Mouse (Mus musculus): Measurements from ENCODE around the gene Fam171a1.
"Not testable (repeated sequence)": the region's sequence is repeated elsewhere in the genome, so short reads cannot be mapped to it uniquely, and the experiment has no call there.

Fam171a1 gene

GRCm38 (mm10) chr2:3171774-3172173, 57.8 kb downstream of the Fam171a1 start:
- no peak for DNase-seq (ENCODE audit: low read depth, low spot score)

DNA sequence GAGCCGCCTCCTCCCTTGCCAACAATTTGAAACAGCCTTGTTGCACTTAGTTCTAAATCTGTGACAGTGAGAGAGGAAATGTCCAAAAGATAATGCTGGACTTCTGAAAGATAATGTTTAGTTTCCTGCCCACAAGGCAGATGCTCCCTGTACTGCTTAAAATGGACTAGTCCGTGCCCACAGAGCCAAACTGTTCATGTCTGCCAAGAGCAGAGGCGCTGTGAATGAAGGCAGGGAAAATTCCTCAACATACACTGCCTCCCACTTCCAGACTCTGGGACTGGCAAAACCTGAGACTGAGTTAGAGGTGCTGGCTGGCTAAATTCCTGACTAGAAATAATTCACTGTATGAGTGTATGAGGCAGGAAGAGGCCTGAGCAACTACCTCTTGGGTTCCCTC, 58.6 kb downstream of the Fam171a1 start:
- DNase-seq (ENCODE audit: low read depth, low spot score) = no peak

DNA sequence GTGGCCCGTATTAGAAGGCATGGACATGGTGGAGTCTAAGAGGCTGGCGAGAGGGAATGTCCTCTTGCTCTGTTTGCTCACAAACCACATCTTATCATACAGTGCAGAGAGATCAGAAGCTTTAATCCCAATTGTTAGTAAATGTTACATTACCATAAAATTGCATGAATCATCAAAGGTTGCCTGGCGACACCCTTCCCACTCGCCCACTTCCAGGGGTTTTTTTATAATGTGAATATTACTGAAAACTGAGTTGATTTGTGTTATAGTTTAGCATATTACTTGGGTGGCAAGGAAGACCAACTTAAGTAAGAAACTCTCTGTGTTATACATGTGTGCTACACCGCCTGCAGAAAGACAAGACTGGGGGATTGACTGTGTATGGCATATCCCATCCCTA, 60.9 kb downstream of the Fam171a1 start:
- no peak for DNase-seq (ENCODE audit: low read depth, low spot score)

GRCm38 (mm10) chr2:3175988-3176387, 62.0 kb downstream of the Fam171a1 start:
- DNase-seq (ENCODE audit: low read depth, low spot score) = not testable (repeated sequence)

GRCm38 (mm10) chr2:3176751-3177150, 62.7 kb downstream of the Fam171a1 start:
- DNase-seq (ENCODE audit: low read depth, low spot score) = no peak

DNA sequence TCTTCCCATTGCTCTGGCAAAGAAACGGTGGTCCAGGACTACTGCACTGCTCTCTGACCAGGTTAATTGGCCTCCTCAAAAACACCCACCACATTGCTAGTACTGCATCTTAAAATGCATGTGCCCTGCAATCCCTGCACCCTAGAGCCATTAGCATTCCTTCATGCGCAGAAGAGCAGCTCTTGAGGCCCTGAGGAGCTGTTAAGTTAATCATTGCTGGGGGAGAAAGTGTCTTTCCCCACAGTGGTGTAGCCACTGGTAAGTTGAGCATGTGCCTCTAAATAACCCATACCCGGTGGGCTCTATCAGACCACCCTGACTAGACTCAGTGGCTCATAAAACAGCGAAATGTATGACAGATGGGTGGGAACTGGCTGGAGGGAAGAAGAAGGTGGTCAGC, 66.5 kb downstream of the Fam171a1 start:
- DNase-seq (ENCODE audit: low read depth, low spot score) = no peak

DNA sequence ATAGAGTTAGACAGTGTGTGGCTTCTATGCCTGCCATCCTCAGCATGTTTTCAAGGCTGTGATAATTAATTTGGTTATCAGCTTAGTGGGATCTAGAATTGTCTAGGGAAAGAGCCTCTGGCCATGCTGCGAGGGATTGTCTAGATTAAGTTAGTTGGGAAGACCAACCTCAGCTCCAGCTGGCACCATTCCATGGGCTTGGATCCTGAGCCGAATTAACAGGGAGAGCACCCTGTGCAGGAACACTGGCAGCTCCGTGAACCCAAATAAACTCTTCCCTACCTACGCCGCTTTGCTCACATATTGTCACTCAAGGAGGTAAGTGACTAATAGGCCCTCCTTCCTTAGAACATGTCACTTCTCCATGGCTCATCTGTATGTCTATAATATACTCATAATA, 69.6 kb downstream of the Fam171a1 start:
- DNase-seq (ENCODE audit: low read depth, low spot score) = no peak

DNA sequence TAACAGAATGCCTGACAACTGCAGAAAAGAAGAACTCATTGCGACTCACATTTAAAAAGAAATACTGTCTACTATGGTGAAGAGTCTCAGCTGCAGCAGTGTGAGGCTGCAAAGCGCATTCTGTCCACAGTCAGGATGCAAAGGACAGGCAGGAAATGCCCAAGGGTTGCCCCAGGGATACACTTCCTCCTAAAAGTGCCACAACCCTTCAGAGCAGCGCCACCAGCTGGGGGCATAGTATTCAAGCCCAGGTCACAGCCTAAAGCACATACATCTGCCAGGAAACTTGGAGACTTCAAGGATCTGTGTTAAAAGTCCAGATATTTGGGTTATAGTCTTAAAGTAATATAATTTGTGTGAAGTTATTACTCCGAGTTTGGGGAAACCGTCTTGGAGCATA, 71.3 kb downstream of the Fam171a1 start:
- DNase-seq (ENCODE audit: low read depth, low spot score) = no peak

DNA sequence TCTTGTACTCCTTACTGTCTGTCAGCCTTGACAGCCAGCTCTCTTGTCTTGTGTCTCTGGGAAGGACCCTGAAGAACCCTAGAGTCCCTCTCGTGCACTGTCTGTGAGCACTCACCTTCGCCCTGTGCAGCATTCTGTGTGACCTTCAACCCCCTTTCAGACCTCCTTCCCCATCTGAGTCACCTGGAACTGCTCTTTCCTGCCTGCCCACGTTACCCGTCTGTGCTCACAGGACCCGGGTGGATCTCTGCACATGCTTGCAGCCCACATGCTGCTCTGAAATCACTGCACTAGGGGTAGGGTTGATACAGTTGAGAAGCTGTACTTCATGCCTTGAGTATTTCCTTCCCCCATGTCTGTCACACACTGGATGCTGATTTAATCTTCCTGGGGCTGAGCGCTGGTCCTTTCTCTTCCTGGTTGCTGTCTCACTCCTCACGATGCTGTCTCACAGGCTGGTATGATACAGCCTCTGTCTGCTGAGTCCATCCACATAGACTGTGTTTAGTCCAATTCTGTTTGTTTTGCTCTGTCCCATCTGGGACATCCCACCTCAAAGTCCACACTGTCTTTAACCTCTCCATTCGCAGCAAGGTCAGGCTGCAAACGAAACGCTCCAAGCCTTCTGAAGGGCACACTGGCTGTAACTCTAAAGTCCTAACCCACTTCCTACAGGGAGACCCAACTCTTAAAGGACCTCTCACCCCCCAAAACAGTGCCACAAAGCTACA, 74.9 kb downstream of the Fam171a1 start:
- no peak for DNase-seq (ENCODE audit: low read depth, low spot score)

DNA sequence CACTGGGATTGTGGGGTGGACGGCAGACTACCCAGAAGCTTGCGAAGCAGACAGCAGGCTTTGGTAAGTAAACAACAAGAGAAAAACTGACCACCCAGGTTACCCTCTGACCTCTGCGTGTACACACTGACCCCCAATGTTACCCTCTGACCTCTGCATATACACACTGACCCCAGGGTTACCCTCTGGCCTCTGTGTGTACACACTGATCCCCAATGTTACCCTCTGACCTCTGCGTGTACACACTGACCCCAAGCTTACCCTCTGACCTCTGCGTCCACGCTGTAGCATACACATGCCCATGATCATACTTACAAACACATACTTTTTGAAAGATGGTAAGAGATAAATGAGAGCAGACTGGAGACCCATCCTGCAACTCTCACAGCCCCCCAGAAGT, 77.1 kb downstream of the Fam171a1 start:
- no peak for DNase-seq (ENCODE audit: low read depth, low spot score)

GRCm38 (mm10) chr2:3195511-3195910, 81.5 kb downstream of the Fam171a1 start:
- no peak for DNase-seq (ENCODE audit: low read depth, low spot score)

DNA sequence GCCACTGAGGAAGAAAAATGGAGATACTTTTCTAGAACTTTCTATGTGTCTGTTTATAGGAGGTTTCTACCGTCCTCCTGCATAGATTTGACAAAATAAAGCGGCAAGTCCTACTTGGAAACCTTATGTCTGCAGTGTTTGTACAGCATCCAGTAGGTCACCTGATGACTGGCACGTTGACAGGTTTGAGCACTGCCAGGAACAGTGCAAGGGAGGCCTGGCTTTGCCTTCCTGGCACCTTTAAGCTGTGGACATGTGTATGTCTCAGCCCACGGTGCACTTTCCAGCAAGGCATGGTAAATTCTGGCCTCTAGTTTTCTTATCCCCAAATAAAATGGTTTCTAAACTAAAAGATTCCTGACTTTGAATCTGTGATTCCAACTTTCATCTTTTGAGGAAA, 86.4 kb downstream of the Fam171a1 start:
- no peak for DNase-seq (ENCODE audit: low read depth, low spot score)

DNA sequence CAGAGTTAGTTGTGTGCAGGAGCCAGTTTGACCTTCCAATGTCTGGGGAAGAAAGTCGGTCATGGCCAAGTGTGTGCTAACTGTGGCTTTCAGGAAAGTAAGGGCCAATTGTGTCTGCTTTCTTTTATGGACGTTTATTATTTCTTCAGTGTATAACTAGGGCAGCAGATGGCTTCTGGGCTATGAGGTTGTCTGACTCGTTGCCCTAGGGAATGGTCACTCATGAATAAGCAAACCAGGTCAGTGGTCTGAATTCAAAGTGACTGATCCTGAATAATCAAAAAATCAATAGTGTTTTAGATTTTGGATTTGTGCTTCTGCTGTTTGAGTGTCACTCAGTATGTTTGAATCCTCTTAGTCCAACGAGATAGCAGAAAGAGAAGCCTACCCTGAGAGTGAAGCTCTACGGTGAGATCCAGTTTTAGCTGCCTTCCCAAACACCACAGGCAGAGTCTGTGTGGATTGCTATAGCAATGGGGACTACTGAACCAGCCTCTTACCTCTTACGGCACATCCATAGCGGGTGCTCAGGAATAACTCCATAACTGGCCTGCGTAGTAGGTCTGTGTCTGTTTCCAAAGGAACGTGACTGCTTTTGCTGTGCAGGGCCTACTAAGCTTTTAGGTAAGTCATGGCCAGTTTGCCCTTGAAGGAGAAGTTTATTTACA, 93.1 kb downstream of the Fam171a1 start:
- DNase-seq (ENCODE audit: low read depth, low spot score) = no peak

GRCm38 (mm10) chr2:3215480-3215879, 101.5 kb downstream of the Fam171a1 start:
- no peak for DNase-seq (ENCODE audit: low read depth, low spot score)

GRCm38 (mm10) chr2:3216617-3217016, 102.6 kb downstream of the Fam171a1 start:
- DNase-seq (ENCODE audit: low read depth, low spot score) = no peak

DNA sequence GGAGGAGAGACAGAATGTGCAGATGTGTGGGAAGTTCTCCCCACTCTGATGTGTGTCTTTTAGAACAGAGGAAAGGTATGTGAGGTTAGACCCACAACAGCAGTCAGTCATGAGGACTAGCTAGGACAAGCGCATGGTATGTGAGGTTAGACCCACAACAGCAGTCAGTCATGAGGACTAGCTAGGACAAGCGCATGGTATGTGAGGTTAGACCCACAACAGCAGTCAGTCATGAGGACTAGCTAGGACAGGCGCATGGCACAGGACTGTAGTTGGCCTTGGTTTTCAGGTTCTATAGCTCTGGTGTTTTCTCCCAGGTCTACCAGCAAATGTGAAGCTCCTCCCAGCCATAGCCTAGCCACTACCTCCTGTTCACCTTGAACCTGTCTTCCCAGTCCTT, 103.6 kb downstream of the Fam171a1 start:
- DNase-seq (ENCODE audit: low read depth, low spot score) = not testable (repeated sequence)

DNA sequence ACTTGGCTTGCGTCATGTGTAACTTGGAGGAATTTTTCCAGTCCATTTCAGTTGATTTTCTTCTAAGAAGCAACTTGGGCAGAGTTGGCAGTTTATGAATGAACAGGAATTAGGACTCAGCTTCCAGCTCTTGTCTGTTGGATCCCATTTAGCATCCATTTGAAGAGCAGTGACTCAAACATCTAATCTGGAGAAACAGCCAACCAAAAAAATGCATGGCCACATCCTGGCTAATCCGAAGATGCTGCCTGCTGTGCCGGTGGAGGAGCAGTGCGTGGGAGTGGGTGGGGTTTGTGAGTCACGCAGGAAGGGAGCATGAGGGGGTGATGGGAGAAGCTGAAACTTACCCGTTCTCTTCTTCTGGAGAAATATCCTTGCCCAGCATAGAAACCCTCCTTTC, 104.2 kb downstream of the Fam171a1 start:
- DNase-seq (ENCODE audit: low read depth, low spot score) = no peak

- no peak for DNase-seq (ENCODE audit: low read depth, low spot score)
Measured at GRCm38 (mm10) chr2:3228475-3228874, 114.5 kb downstream of the Fam171a1 start.

- peak; percentile 8 for DNase-seq (ENCODE audit: low read depth, low spot score)
Measured at GRCm38 (mm10) chr2:3229060-3229459, 115.0 kb downstream of the Fam171a1 start.

- DNase-seq (ENCODE audit: low read depth, low spot score) = no peak
Measured at GRCm38 (mm10) chr2:3239255-3239654, 125.2 kb downstream of the Fam171a1 start.

DNA sequence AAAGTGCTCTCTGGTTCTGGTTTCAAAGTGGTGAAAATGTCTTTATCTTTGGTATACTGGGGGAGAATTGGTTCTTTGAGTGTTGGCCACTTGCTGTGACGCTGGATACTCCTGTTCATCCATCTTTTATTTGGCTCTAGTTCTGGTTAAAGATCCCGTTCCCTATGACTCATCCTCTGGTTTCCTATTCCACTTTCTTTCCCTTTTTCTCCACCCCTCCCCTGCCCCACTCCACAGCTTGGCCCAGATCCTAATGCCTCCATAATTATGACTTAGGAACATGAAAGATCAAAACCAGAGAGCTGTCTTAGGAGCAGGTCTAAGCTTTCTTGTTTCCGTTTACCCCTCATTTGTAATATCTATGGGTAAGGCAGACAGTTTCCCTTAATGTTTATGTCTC, 130.2 kb downstream of the Fam171a1 start:
- no peak for DNase-seq (ENCODE audit: low read depth, low spot score)

DNA sequence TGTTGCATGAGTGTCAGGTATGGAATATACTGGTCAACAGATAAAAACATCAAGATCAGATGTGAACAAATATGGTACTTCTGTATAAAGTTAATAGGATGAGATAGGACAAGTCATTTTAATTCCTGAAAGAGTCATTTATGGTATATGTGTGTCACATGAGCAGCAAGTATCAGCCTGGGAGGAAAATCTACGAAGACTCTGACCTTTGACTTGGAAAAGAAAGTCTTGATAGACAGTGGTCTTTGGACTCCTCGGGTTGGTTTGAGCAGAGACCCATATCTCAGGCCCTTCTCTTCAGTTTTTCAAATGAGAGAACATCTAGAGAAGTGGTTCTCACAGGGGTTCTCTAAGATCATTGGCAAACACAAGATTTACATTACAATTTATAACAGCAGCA, 137.3 kb downstream of the Fam171a1 start:
- no peak for DNase-seq (ENCODE audit: low read depth, low spot score)

- DNase-seq (ENCODE audit: low read depth, low spot score) = no peak
Measured at GRCm38 (mm10) chr2:3266466-3266865, 152.4 kb downstream of the Fam171a1 start.
